Mouse (Mus musculus) forebrain, embryonic 13.5 days (tissue): ENCODE measurements at regions not wholly inside any gene's neighbourhood (a gene's known extent, or its start where the extent isn't known, plus 50 kb on each side); places are given as distances from the start of the nearest gene placed in this dataset.

ENCODE experiments used
- ATAC-seq: fragments of 200-750 bp; cut with Nextera tagmentation; 2 replicates; pipeline ENCODE4 v1.8.0; 2017
- H3K27ac ChIP-seq: fragments of 300-500 bp; sonication (generic); 2 replicates; pipeline ENCODE4 v1.5.1; 2015; ENCODE audit warnings: inconsistent platforms, mild to moderate bottlenecking, moderate library complexity
- H3K27me3 ChIP-seq: fragments of 300-500 bp; sonication (generic); 2 replicates; pipeline ENCODE4 v1.6.1; 2015; ENCODE audit warnings: mild to moderate bottlenecking, inconsistent platforms
- H3K36me3 ChIP-seq: fragments of 300-500 bp; sonication (generic); 2 replicates; pipeline ENCODE4 v1.6.1; 2015; ENCODE audit warnings: mild to moderate bottlenecking, inconsistent platforms; ENCODE audit not compliant: poor library complexity, severe bottlenecking
- H3K4me1 ChIP-seq: fragments of 300-500 bp; sonication (generic); 2 replicates; pipeline ENCODE4 v1.6.1; 2015; ENCODE audit warnings: inconsistent platforms
- H3K4me2 ChIP-seq: fragments of 300-500 bp; sonication (generic); 2 replicates; pipeline ENCODE4 v1.6.1; 2015; ENCODE audit warnings: inconsistent platforms, mild to moderate bottlenecking, moderate library complexity
- H3K4me3 ChIP-seq: fragments of 300-500 bp; sonication (generic); 2 replicates; pipeline ENCODE4 v1.5.1; 2015; ENCODE audit warnings: mild to moderate bottlenecking, inconsistent platforms
- H3K9ac ChIP-seq: fragments of 300-500 bp; sonication (generic); 2 replicates; pipeline ENCODE4 v1.6.1; 2015; ENCODE audit warnings: mild to moderate bottlenecking, inconsistent platforms
- H3K9me3 ChIP-seq: fragments of 300-500 bp; sonication (generic); replicated peaks from 2 replicates; pipeline ENCODE4 v1.6.1; 2016; ENCODE audit warnings: inconsistent platforms
- WGBS: fragments of 180-500 bp; shearing (Covaris S2); methylation state at CpG from one replicate; pipeline ENCODE4 v1.1.7; 2015; 5-methylcytosine and 5-hydroxymethylcytosine counted together

DNA sequence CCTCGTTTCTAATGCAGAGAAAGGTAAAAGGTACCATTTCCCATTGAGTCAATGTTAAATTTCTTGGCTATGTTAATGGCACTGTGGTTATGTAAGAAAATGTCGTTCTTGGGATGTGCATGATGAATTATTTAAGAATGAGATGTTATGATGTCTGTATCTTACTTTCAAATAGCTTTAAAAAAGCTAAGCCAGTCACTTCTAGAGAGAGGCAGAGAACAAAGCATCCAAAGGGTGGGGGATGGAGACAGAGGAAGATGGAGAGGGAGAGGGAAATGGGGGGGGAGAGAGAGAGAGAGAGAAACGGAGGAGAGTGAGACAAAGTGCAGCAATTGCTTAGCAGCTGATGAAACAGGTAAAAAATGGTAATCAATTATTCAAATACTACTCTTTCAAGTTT lies 562.8 kb upstream of the Tle4 start:
- no peaks in the 10 kb centered on the region for H3K9me3 ChIP-seq
- no peaks in the 10 kb centered on the region for H3K4me1 ChIP-seq
- H3K4me3 ChIP-seq = no peak overlapping the region
- no peaks in the 10 kb centered on the region for H3K27me3 ChIP-seq
- H3K4me2 ChIP-seq = no peak overlapping the region
- H3K27ac ChIP-seq = no peak overlapping the region
- H3K9ac ChIP-seq = no peak overlapping the region
- 57% methylated on average over 3 of the region's 3 CpGs for WGBS
- ATAC-seq = no peak
- no peaks in the 10 kb centered on the region for H3K36me3 ChIP-seq

DNA sequence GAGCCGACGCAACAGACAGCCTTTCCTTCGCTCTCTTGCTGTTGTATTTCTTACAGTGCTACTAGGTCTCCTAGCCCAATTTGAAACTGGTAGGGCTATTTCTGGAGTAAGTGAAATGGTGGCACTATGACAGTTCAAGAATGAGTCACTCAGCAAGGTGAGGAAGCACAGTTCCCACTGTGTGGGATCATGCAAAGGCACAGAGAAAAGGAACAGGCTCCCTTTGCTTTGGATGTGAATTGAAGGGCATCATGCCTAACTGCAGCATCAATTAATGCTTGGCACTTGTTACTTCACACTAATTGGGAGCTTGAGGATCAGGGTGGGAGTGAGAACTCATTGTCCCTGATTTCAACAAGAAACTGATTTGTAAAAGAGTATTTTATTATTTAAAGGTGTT lies 560.8 kb upstream of the Tle4 start:
- no peaks in the 10 kb centered on the region for H3K36me3 ChIP-seq
- H3K9ac ChIP-seq = no peak overlapping the region
- no peaks in the 10 kb centered on the region for H3K27me3 ChIP-seq
- H3K27ac ChIP-seq = no peak overlapping the region
- no peak overlapping the region for H3K4me2 ChIP-seq
- 97% methylated on average over 3 of the region's 3 CpGs for WGBS
- no peak overlapping the region for H3K4me3 ChIP-seq
- H3K9me3 ChIP-seq = no peaks in the 10 kb centered on the region
- ATAC-seq = peak; percentile 38; the same call in 1 of the 2 replicates
- H3K4me1 ChIP-seq = no peaks in the 10 kb centered on the region

GRCm38 (mm10) chr19:15158177-15158576 lies 560.3 kb upstream of the Tle4 start:
- H3K9ac ChIP-seq = no peak overlapping the region
- H3K27me3 ChIP-seq = no peaks in the 10 kb centered on the region
- ATAC-seq = no peak
- H3K4me3 ChIP-seq = no peak overlapping the region
- WGBS = 87% methylated on average over 14 of the region's 14 CpGs
- no peaks in the 10 kb centered on the region for H3K9me3 ChIP-seq
- no peak overlapping the region for H3K4me2 ChIP-seq
- no peaks in the 10 kb centered on the region for H3K36me3 ChIP-seq
- no peak overlapping the region for H3K27ac ChIP-seq
- no peaks in the 10 kb centered on the region for H3K4me1 ChIP-seq

DNA sequence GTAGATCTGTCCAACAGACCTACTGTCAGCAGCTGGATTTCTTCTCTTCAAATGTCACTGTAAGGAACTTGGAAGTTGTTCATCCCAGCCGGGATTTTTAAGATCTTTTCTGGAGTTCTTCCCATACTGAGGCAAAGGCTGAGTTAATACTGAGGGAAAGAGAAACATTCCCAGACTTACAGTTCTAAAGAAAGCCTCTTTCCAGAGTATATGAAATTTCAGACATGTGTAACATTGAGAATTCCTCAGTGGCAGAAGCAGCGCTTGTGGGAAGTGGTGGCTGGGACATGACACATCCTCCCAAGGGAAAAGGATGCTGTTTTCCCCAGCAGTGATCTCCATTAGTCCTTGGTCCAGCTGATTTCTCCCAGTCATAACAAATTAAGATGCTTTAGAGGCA lies 556.8 kb upstream of the Tle4 start:
- H3K27me3 ChIP-seq = no peaks in the 10 kb centered on the region
- no peak overlapping the region for H3K4me2 ChIP-seq
- no peak overlapping the region for H3K9ac ChIP-seq
- WGBS = 86% methylated on average over 2 of the region's 2 CpGs
- no peak overlapping the region for H3K27ac ChIP-seq
- H3K9me3 ChIP-seq = no peaks in the 10 kb centered on the region
- H3K4me1 ChIP-seq = no peaks in the 10 kb centered on the region
- no peak for ATAC-seq
- H3K36me3 ChIP-seq = no peaks in the 10 kb centered on the region
- no peak overlapping the region for H3K4me3 ChIP-seq

GRCm38 (mm10) chr19:15146325-15146724 lies 548.5 kb upstream of the Tle4 start:
- Histone ChIP-seq H3K9ac (no peak overlapping the region), H3K4me1 (no peaks in the 10 kb centered on the region), H3K36me3 (no peaks in the 10 kb centered on the region), H3K4me3 (no peak overlapping the region), H3K27ac (no peak overlapping the region), H3K27me3 (no peaks in the 10 kb centered on the region), H3K4me2 (no peak overlapping the region), H3K9me3 (0 out of 2 replicates have a peak, but pooled peaks cover 4% of the 10 kb centered on the region)
- 86% methylated on average over 3 of the region's 3 CpGs for WGBS
- ATAC-seq = no peak

- no peak overlapping the region for H3K4me2 ChIP-seq
- no peaks in the 10 kb centered on the region for H3K27me3 ChIP-seq
- WGBS = 56% methylated on average over 4 of the region's 4 CpGs
- H3K9me3 ChIP-seq = no peaks in the 10 kb centered on the region
- H3K36me3 ChIP-seq = no peaks in the 10 kb centered on the region
- no peak overlapping the region for H3K4me3 ChIP-seq
- no peaks in the 10 kb centered on the region for H3K4me1 ChIP-seq
- ATAC-seq = no peak
- H3K27ac ChIP-seq = no peak overlapping the region
- no peak overlapping the region for H3K9ac ChIP-seq
These were observed 529.3 kb upstream of the Tle4 start for GRCm38 (mm10) chr19:15127122-15127521.

DNA sequence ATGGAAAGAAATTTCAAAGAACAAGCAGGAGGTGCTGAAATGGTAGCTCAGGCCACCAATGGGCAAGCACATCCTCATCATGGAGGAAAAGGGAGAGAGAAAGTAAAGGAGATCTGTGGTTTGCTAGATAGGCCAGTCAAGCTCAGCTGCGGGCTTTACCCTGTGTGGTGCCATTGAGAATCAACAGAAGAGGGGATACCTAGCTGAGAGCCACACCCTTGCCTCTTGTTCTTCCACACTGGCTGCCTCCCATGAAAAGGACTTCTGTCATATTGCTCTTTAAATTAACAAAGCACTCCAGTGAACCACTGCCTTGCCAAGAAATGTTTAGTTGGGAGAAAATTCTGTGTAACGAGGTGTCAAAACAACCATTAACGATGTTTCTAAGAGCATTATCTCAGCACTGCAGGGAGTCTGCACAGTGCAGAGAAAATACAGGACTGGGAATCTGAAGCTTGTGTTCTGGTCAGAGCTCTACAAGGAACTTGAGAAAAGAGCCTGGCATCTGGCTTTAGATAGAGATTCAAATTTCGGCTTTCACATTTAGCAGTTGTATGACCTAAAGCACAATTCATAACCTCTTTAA lies 510.7 kb upstream of the Tle4 start:
- H3K4me2 ChIP-seq = peak overlapping the region; percentile 8; the same call in 1 of the 2 replicates
- ATAC-seq = peak; percentile 68; the same call in 1 of the 2 replicates
- WGBS = 5% methylated on average over 4 of the region's 4 CpGs
- H3K36me3 ChIP-seq = no peaks in the 10 kb centered on the region
- H3K4me3 ChIP-seq = no peak overlapping the region
- no peaks in the 10 kb centered on the region; the same call in 1 of the 2 replicates for H3K9me3 ChIP-seq
- H3K4me1 ChIP-seq = peaks cover 9% of the 10 kb centered on the region; the same call in 1 of the 2 replicates
- no peak overlapping the region for H3K27ac ChIP-seq
- no peaks in the 10 kb centered on the region for H3K27me3 ChIP-seq
- no peak overlapping the region for H3K9ac ChIP-seq

- Histone ChIP-seq H3K27ac (no peak overlapping the region), H3K9ac (no peak overlapping the region), H3K27me3 (no peaks in the 10 kb centered on the region), H3K4me3 (no peak overlapping the region), H3K4me1 (no peaks in the 10 kb centered on the region), H3K4me2 (no peak overlapping the region), H3K36me3 (no peaks in the 10 kb centered on the region), H3K9me3 (no peaks in the 10 kb centered on the region)
- ATAC-seq = no peak
- 90% methylated on average over 1 of the region's 1 CpGs for WGBS
These were observed 497.2 kb upstream of the Tle4 start for GRCm38 (mm10) chr19:15095054-15095453.

GRCm38 (mm10) chr19:15093534-15093933 lies 495.7 kb upstream of the Tle4 start:
- H3K27me3 ChIP-seq = no peaks in the 10 kb centered on the region
- H3K9ac ChIP-seq = no peak overlapping the region
- no peak overlapping the region for H3K4me2 ChIP-seq
- WGBS = 77% methylated on average over 3 of the region's 3 CpGs
- no peaks in the 10 kb centered on the region for H3K36me3 ChIP-seq
- H3K4me1 ChIP-seq = no peaks in the 10 kb centered on the region
- H3K27ac ChIP-seq = no peak overlapping the region
- no peaks in the 10 kb centered on the region for H3K9me3 ChIP-seq
- no peak overlapping the region for H3K4me3 ChIP-seq
- no peak for ATAC-seq

GRCm38 (mm10) chr19:15080638-15081037 lies 482.8 kb upstream of the Tle4 start:
- no peaks in the 10 kb centered on the region for H3K36me3 ChIP-seq
- no peak overlapping the region for H3K27ac ChIP-seq
- no peak overlapping the region for H3K9ac ChIP-seq
- no peaks in the 10 kb centered on the region for H3K27me3 ChIP-seq
- no peak for ATAC-seq
- 69% methylated on average over 4 of the region's 4 CpGs for WGBS
- no peaks in the 10 kb centered on the region for H3K4me1 ChIP-seq
- no peak overlapping the region for H3K4me2 ChIP-seq
- H3K9me3 ChIP-seq = no peaks in the 10 kb centered on the region
- H3K4me3 ChIP-seq = no peak overlapping the region

- WGBS = 84% methylated on average over 3 of the region's 3 CpGs
- no peak for ATAC-seq
These were observed 459.9 kb upstream of the Tle4 start for GRCm38 (mm10) chr19:15057801-15058200.

GRCm38 (mm10) chr19:15053582-15054141 lies 455.8 kb upstream of the Tle4 start:
- H3K4me3 ChIP-seq = no peak overlapping the region
- no peak overlapping the region for H3K9ac ChIP-seq
- H3K4me2 ChIP-seq = peak overlapping the region; percentile 12; the same call in 1 of the 2 replicates
- WGBS = 15% methylated on average over 3 of the region's 3 CpGs
- peaks cover 5% of the 10 kb centered on the region; the same call in 1 of the 2 replicates for H3K27me3 ChIP-seq
- H3K4me1 ChIP-seq = peaks cover 35% of the 10 kb centered on the region
- no peaks in the 10 kb centered on the region for H3K9me3 ChIP-seq
- no peaks in the 10 kb centered on the region for H3K36me3 ChIP-seq
- H3K27ac ChIP-seq = no peak overlapping the region
- ATAC-seq = peak; percentile 79

More at GRCm38 (mm10) chr19:15057801-15058200, 459.9 kb upstream of the Tle4 start:
- H3K4me1 ChIP-seq = peaks cover 28% of the 10 kb centered on the region
- no peak overlapping the region for H3K9ac ChIP-seq
- no peak overlapping the region for H3K27ac ChIP-seq
- no peak overlapping the region for H3K4me3 ChIP-seq
- peaks cover 5% of the 10 kb centered on the region; the same call in 1 of the 2 replicates for H3K27me3 ChIP-seq
- no peaks in the 10 kb centered on the region for H3K36me3 ChIP-seq
- H3K9me3 ChIP-seq = no peaks in the 10 kb centered on the region
- H3K4me2 ChIP-seq = no peak overlapping the region
